Mouse (Mus musculus): ENCODE data around the gene Syt5. TPM values are rescaled to one million over a fixed set of nuclear protein-coding genes. Genes with fewer than 3 reads are reported as not detected.
"Not testable (repeated sequence)": the region's sequence is repeated elsewhere in the genome, so short reads cannot be mapped to it uniquely, and the experiment has no call there.

Syt5 gene
- polyA plus RNA-seq, 1 experiment from 2014 or later, result 5.5 TPM

DNA sequence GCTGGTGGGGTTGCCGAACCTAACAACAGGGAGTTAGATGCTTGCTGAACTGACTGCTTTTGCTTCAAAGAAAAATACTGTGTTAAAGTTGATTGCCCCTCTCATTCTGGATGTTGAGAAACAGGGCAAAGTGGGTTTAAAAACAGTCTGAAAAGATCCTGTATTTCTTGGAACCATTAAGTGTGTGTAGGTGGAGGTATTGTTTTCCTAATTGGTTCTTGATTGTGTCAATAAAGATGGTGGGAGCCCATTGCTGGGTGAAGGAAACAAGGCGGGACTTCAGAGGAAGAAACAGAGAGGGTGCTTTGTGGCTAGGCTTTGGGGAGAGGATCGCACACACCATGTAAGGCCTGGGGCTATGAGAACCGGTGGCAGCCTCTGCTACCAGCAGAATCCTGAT lies 10.2 kb downstream of the Syt5 start:
- WGBS, result 46% methylated on average over 4 of the region's 4 CpGs
- Histone ChIP-seq H3K9ac (no peak overlapping the region), H3K27me3 (no peaks in the 10 kb centered on the region), H3K4me3 (no peak overlapping the region), H3K27ac (no peak overlapping the region; the same call in 1 of the 2 replicates), H3K4me2 (replicated peaks) (no peak overlapping the region), H3K9me3 (no peaks in the 10 kb centered on the region), H3K4me1 (peaks cover 4% of the 10 kb centered on the region; the same call in 1 of the 2 replicates), H3K36me3 (no peaks in the 10 kb centered on the region)
- no peak for ATAC-seq (ENCODE audit: low FRiP score, low read depth)

DNA sequence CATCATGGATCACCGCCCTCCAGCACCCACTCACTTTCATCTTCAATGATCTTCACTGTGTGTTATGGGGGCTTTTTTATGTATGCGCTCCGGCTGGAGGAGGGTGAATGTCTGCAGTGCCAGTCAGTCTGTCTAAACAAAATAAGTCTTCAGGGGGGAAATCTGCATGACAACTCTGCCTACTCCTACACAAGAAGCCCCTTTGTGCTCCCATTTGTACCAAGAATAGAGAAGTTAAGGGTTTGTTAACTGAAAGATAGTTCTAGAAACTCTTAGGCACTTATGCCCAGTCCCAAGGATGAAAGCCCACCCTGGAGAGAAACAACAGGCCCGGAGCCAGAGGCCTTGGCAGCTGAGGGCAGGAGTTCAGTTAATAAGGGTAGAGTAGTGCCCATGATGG lies 11.0 kb downstream of the Syt5 start:
- Histone ChIP-seq H3K27me3 (no peaks in the 10 kb centered on the region), H3K9me3 (no peaks in the 10 kb centered on the region), H3K4me1 (peaks cover 11% of the 10 kb centered on the region), H3K4me2 (replicated peaks) (no peak overlapping the region), H3K4me3 (no peak overlapping the region), H3K9ac (no peak overlapping the region), H3K36me3 (no peaks in the 10 kb centered on the region), H3K27ac (no peak overlapping the region)
- 94% methylated on average over 4 of the region's 4 CpGs for WGBS
- ATAC-seq (ENCODE audit: low FRiP score, low read depth), result no peak

DNA sequence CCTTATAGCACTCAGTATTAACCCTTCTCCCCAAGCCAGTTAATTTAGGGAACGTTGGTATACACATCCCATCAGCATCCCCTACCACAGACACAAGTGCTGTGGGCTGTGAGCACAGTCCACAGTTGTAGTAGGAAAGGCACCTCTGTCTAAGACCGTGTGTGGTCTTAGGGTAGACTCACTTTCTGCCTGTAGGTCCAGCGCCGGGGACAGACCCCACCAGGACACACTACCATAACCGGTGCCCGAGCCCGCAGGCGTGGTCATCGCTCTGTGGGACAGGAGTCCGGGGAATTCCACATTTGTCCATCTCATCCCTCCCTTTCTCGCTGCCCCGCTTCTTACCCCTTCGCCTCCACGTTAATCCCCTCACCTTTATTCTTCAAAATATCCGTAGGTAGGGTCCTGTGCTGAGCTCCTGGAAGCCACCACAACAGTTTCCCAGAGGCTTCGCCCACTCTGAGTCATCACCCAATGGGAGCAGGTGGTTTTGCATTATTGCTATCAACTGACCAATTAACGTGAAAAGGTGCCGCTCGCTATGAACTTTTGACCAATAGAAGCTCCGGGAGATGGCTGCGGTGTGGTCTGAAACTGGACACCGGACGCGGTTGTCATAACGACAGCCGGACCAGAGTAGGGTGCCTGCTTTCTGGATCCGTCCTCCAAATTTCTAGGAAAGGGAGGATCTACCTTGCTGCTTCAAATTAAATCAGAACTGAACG lies 15.2 kb downstream of the Syt5 start, which contains the start of gene Dnaaf3:
Gene Dnaaf3 (minus strand): TSS at position 449 of the 725 bp plus-strand sequence.
- Histone ChIP-seq H3K9me3 (no peaks in the 10 kb centered on the region), H3K27me3 (no peaks in the 10 kb centered on the region), H3K27ac (no peak within 1 kb of the TSS), H3K36me3 (no peaks in the 10 kb centered on the region), H3K4me1 (peaks cover 18% of the 10 kb centered on the region), H3K4me3 (peak within 1 kb of the TSS; percentile 42), H3K9ac (peak within 1 kb of the TSS; percentile 39; the same call in 1 of the 2 replicates), H3K4me2 (replicated peaks) (peak within 1 kb of the TSS; percentile 71)
- peak; percentile 95 for ATAC-seq (ENCODE audit: low FRiP score, low read depth)
- WGBS, result 3% methylated on average over 28 of the region's 28 CpGs

DNA sequence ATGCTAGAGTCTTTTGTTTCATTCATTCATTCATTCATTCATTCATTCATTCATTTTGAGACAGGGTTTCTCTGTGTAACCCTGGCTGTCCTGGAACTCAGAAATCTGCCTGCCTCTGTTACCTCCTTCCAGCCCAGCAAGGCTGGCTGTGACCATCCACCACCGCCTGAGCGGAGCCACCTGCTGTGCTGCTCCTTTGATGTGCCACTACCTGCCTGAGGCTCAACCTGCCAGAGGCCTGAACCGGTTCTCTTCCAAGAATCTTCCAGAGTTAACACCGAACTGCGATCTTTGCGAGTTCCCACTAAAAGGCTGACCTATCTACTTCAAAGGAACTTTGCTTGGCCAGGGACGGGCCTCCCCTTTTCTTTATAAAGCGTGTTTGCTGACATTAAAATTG lies 17.2 kb downstream of the Syt5 start:
- H3K4me2 ChIP-seq (replicated peaks); ATAC-seq (ENCODE audit: low FRiP score, low read depth): not testable (repeated sequence)
- whole genome bisulfite sequencing, result 24% methylated on average over 7 of the region's 8 CpGs

DNA sequence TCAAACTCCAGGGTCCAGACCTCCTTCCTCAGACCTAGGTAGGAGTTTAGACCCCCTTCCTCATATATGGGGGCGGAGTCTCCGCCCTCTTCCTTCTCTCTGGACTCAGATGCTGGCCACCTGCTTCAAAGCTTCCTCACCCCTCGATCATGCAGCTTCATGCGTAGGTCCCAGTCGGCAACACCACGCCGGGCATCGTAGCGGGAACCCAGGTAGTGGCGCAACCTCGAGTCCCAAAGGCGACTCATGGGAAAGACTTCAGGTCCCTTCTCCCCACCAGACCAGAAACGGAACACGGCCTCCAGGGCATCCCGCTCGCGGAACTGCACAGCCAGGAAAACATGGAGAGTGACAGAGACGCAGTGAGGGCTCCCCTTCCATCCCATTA lies 20.0 kb downstream of the Syt5 start:
- Histone ChIP-seq H3K9me3 (no peaks in the 10 kb centered on the region), H3K36me3 (no peaks in the 10 kb centered on the region), H3K4me3 (peak overlapping the region; percentile 38), H3K9ac (no peak overlapping the region), H3K27me3 (0 out of 2 replicates have a peak, but pooled peaks cover under 1% of the 10 kb centered on the region), H3K4me1 (peaks cover 27% of the 10 kb centered on the region), H3K27ac (no peak overlapping the region), H3K4me2 (replicated peaks) (peak overlapping the region; percentile 63)
- WGBS, result 50% methylated on average over 18 of the region's 18 CpGs
- ATAC-seq (ENCODE audit: low FRiP score, low read depth), result no peak

More for the DNA sequence above, 17.2 kb downstream of the Syt5 start:
- not testable (repeated sequence) for H3K4me3 ChIP-seq, H3K27ac ChIP-seq, H3K9ac ChIP-seq, H3K27me3 ChIP-seq, H3K9me3 ChIP-seq, H3K36me3 ChIP-seq
- peaks cover 29% of the 10 kb centered on the region for H3K4me1 ChIP-seq

DNA sequence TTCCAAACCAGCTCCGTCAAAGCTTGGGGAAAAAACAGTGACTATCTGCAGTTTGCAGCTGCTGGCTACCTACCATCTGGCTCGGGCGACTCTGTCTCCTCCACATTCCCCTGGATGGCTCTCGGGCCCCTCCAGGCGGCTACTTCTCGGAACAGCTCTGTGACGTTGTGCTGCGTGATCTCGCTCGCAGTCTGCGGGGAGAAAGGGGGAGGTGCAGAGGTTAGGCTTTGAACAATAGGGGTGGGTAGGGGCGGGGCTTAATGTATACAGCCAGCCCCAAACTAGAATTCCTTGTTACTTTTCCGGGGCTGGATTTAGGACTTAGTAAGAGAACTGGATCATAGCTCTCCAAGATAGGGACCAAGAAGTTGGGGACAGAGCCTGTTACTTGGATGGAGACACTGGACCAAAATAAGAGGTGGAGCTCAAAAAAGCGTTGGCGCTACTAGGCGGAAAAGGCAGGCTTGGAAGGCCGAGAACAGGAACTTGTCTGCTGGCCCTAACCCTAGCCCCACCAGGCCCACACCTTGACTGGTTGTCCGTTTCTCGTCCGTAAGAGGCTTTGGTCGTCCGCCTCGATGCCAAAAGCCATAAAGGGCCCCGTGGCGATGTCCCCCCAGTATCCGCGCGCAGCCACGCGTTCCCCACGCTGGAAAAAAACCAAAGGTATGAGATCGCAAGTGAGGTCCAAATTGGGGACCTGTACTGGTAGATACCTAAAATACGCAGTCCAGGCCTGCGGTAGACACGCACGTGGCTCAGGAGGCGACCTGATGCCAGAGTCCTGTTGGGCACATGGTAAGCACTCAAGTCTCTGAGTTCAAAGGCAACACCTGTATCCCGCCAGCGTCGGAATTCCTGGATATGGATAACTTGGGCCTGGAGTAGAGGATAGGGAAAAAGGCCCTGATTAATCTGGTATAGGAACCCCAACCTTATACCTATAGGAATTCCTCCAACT lies 20.7 kb downstream of the Syt5 start:
- Histone ChIP-seq H3K4me1 (peaks cover 20% of the 10 kb centered on the region), H3K27me3 (peaks cover 7% of the 10 kb centered on the region; the same call in 1 of the 2 replicates), H3K4me3 (peak overlapping the region; percentile 38), H3K36me3 (no peaks in the 10 kb centered on the region), H3K9ac (peak overlapping the region; percentile 60), H3K9me3 (no peaks in the 10 kb centered on the region), H3K4me2 (replicated peaks) (peak overlapping the region; percentile 63), H3K27ac (peak overlapping the region; percentile 56; the same call in 1 of the 2 replicates)
- peak; percentile 94 for ATAC-seq (ENCODE audit: low FRiP score, low read depth)
- WGBS, result 22% methylated on average over 40 of the region's 40 CpGs

DNA sequence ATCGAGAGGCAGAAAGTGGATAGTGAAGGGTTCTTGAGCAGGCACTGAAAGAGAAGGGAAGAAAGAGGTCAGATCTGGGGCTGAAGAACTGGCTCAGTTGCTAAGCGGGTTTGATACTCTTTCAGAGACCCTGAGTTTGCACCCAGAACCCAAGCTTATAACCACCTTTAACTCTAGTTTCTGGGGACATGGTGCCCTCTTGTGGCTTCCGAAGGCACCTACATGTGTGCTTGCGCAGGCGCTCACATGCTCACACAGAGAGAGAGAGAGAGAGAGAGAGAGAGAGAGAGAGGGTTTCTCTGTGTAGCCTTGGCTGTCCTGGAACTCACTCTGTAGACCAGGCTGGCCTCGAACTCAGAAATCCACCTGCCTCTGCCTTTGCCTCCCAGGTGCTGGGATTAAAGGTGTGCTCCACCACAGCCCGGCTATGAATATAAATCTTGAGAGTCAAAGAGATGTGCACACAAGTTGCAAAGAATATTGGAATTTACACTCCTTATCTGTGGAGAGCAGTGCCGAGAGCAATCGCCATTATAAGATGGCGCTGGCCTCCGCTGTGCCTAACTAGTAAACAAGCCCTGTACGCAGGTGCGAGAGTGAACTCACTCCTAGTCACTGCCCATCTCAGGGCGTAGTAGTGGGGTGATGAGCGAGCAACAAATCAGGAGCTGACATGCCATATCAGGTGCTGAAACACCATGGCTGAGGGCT lies 23.0 kb downstream of the Syt5 start, which contains the start of gene Tnni3:
Gene Tnni3 (minus strand): TSS at position 18 of the 711 bp plus-strand sequence.
- Histone ChIP-seq H3K4me1 (peaks cover 24% of the 10 kb centered on the region), H3K27me3 (peaks cover 13% of the 10 kb centered on the region; the same call in 1 of the 2 replicates), H3K9ac (0 out of 2 replicates have a peak within 1 kb of the TSS, but pooled peaks have one; percentile 13)
- H3K9me3 ChIP-seq; H3K36me3 ChIP-seq; ATAC-seq (ENCODE audit: low FRiP score, low read depth); H3K4me2 ChIP-seq (replicated peaks); H3K4me3 ChIP-seq; H3K27ac ChIP-seq: not testable (repeated sequence)
- WGBS, result 72% methylated on average over 15 of the region's 15 CpGs

DNA sequence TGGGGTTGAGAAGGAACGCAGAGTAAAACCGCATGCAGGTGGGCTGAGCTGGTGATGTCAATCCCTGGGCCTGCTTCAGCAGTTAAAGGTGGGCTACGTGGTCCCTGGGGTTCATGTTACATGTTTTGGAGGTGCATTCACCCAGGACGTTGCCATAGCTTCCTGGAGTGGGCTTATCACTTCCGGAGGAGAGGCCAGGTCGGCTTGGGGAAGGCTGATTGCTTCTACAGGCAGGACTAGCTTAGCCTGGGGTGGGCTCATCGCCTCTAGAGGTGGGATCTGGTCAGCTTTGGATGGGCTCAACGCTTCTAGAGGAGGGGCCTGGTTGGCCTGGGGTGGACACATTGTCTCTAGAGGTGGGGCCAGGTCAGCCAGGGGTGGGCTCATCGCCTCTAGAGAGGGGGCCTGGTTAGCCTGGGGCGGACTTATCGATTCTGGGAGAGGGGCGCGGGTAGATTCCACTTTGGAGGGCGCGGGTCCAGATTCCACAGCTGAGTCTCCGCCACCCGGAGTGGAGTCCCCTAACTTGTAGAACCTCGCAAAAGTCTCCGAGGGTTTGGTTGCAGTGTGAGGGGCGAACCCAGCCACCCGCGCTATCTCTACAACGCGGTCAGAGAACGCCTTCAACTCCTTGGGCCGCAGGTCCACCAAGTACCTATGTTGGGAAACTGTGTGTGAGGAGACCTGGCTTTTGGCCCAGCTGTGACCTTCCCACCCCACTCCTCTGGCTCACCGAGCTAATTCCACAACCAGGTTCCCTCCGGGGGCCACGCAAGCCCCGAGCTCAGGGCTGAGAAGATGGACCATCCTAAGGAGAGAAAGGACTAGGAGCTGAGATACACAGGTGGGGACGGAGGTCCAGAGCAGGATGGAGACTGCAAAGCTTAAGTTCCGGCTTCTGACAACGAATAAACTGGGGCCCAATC lies 23.9 kb downstream of the Syt5 start:
- Histone ChIP-seq H3K36me3 (no peaks in the 10 kb centered on the region), H3K9ac (0 out of 2 replicates have a peak overlapping the region, but pooled peaks have one; percentile 13), H3K27me3 (peaks cover 13% of the 10 kb centered on the region; the same call in 1 of the 2 replicates), H3K9me3 (no peaks in the 10 kb centered on the region; the same call in 1 of the 2 replicates), H3K4me3 (no peak overlapping the region), H3K27ac (no peak overlapping the region), H3K4me1 (peaks cover 24% of the 10 kb centered on the region), H3K4me2 (replicated peaks) (no peak overlapping the region)
- ATAC-seq (ENCODE audit: low FRiP score, low read depth), result no peak
- 89% methylated on average over 33 of the region's 33 CpGs for WGBS

DNA sequence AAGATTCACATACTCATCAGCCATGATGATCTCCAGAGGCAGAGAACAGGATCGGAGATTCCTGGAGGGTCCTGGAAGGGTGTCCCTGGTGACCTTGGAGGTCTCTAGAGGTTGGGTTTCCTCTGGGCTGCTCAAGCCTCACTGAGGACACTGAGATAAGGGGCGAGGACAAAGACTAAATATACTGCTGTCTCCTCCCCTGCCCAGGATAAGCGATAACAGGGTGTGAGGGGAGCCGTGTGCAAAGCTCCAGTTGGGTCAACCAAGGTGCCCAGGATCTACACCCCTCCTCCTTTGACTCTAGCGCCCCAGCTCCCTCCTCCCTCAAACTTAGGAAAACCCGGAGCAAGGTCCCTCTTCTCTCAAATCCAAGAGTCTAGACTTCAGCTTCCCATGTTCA lies 25.0 kb downstream of the Syt5 start:
- H3K9me3 ChIP-seq, result no peaks in the 10 kb centered on the region; the same call in 1 of the 2 replicates
- 86% methylated on average over 6 of the region's 6 CpGs for WGBS
- no peak overlapping the region for H3K27ac ChIP-seq
- H3K36me3 ChIP-seq, result no peaks in the 10 kb centered on the region
- no peak overlapping the region for H3K4me3 ChIP-seq
- H3K27me3 ChIP-seq, result peaks cover 13% of the 10 kb centered on the region; the same call in 1 of the 2 replicates
- H3K4me2 ChIP-seq (replicated peaks), result no peak overlapping the region
- peaks cover 18% of the 10 kb centered on the region for H3K4me1 ChIP-seq
- no peak overlapping the region for H3K9ac ChIP-seq
- ATAC-seq (ENCODE audit: low FRiP score, low read depth), result no peak

DNA sequence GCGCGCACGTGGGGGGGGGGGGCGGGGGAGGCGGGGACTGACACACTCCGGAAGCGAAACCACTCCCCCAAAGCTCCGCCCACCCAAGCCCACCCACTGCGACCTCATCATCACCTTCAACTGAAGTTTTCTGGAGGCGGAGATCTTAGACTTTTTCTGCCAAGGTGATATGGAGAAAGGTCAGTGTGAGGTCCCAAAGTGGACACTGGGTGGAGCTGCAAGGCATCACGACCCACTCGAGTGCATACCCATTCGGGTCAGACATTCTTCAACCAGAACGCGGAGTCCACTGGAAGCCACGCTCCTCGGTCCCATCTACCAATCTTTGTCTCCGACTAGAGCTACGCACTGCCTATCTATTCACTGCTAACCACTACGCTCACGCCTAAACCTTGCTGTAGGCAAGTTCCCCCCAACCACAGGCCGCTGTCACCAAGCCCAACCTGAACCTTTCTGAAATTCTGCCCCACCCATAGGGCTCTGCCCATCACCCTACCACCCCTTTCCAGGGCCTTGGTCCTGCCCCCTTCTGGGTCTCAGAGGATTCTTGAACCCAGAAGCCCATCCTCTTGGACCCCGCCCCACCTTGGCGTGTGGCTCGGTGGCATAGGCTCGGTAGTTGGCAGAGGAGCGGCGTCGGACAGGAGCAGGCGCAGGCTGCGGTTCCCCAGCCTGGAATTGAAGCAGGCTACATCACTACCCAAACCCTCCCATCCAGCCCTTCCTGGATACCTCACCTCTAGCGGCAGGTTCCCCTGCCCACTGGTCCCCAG lies 25.9 kb downstream of the Syt5 start:
- peaks cover 13% of the 10 kb centered on the region; the same call in 1 of the 2 replicates for H3K27me3 ChIP-seq
- H3K36me3 ChIP-seq, result no peaks in the 10 kb centered on the region
- no peak overlapping the region for H3K27ac ChIP-seq
- WGBS, result 35% methylated on average over 31 of the region's 32 CpGs
- no peaks in the 10 kb centered on the region; the same call in 1 of the 2 replicates for H3K9me3 ChIP-seq
- H3K9ac ChIP-seq, result 0 out of 2 replicates have a peak overlapping the region, but pooled peaks have one; percentile 59
- H3K4me2 ChIP-seq (replicated peaks), result peak overlapping the region; percentile 60
- H3K4me1 ChIP-seq, result peaks cover 9% of the 10 kb centered on the region
- peak overlapping the region; percentile 28 for H3K4me3 ChIP-seq
- ATAC-seq (ENCODE audit: low FRiP score, low read depth), result no peak
